Mouse (Mus musculus) heart, adult 2 months (tissue): ENCODE measurements around the gene Lrrc25. TPM values are rescaled to one million over a fixed set of nuclear protein-coding genes. Genes with fewer than 3 reads are reported as not detected.

Experiments used
- DNase-seq, 2 experiments: peaks; one replicate each; pipeline ENCODE4 v3.0.0; 2021
- H3K27ac ChIP-seq: fragments of 200-600 bp; 2 replicates; pipeline ENCODE4 v1.8.1; 2022
- H3K27me3 ChIP-seq: fragments of 200-500 bp; 2 replicates; pipeline ENCODE4 v1.6.1; 2012; ENCODE audit warnings: mild to moderate bottlenecking, low read length, inconsistent platforms, mixed read lengths; ENCODE audit not compliant: control insufficient read depth, insufficient read depth
- H3K36me3 ChIP-seq: fragments of 200-500 bp; 2 replicates; pipeline ENCODE4 v1.6.1; 2012; ENCODE audit warnings: low read length, inconsistent platforms; ENCODE audit not compliant: control insufficient read depth, insufficient read depth
- H3K4me1 ChIP-seq: fragments of 200-500 bp; 2 replicates; pipeline ENCODE4 v1.6.1; 2011; ENCODE audit warnings: low read length; ENCODE audit not compliant: control insufficient read depth, insufficient read depth
- H3K4me3 ChIP-seq: fragments of 200-600 bp; 2 replicates; pipeline ENCODE4 v1.8.1; 2022
- H3K79me2 ChIP-seq: fragments of 200-500 bp; replicated peaks from 2 replicates; pipeline ENCODE4 v1.6.1; 2012; ENCODE audit warnings: mild to moderate bottlenecking, inconsistent platforms, low read length, moderate library complexity, mixed read lengths; ENCODE audit not compliant: control insufficient read depth, insufficient read depth
- H3K9ac ChIP-seq: fragments of 200-500 bp; 2 replicates; pipeline ENCODE4 v1.6.1; 2012; ENCODE audit warnings: low read depth, mild to moderate bottlenecking, control low read depth, inconsistent platforms, low read length, mixed read lengths
- CTCF ChIP-seq: fragments of 200-600 bp; IDR thresholded peaks from 2 replicates; pipeline ENCODE4 v1.8.1; 2022; ENCODE audit warnings: antibody characterized with exemption, mild to moderate bottlenecking, moderate library complexity
- EP300 ChIP-seq: fragments of 200-500 bp; IDR thresholded peaks from 2 replicates; pipeline ENCODE4 v1.6.1; 2011; ENCODE audit warnings: low read depth, low read length, control low read depth; ENCODE audit not compliant: insufficient read depth
- POLR2A ChIP-seq: fragments of 200-500 bp; IDR thresholded peaks from 2 replicates; pipeline ENCODE4 v1.6.1; 2011; ENCODE audit warnings: mild to moderate bottlenecking, low read depth, low read length, control low read depth; ENCODE audit not compliant: insufficient read depth
- WGBS: fragments of 180-500 bp; shearing (Covaris S2); methylation state at CpG from one replicate; pipeline ENCODE4 v1.1.7; 2018; 5-methylcytosine and 5-hydroxymethylcytosine counted together
- intact Hi-C: fragments of 180-260 bp; cut with DNase I; formaldehyde crosslinking; loops from one replicate; pipeline ENCODE4 v1.15.1; 2025
- polyA plus RNA-seq: library from polyadenylated mRNA; depleted of rRNA; stranded (reverse); fragments of >200 nt; gene quantifications from 2 replicates; pipeline ENCODE4 v1.2.3, GENCODE M21; 2012
- total RNA-seq, 2 experiments: library from RNA; stranded (reverse); gene quantifications; 2 replicates each; pipeline ENCODE4 v1.2.3; 2021

Lrrc25 gene
- total and polyA plus RNA-seq, 3 experiments: 1.6 to 4.5 (median 1.8) TPM

GRCm38 (mm10) chr8:70648921-70649320 lies 33.0 kb downstream of the Lrrc25 start:
- Histone ChIP-seq H3K4me1 (peaks cover 35% of the 10 kb centered on the region), H3K4me3 (no peak overlapping the region), H3K27me3 (no peaks in the 10 kb centered on the region), H3K27ac (peak overlapping the region; percentile 74), H3K79me2 (no peaks in the 10 kb centered on the region), H3K9ac (no peak overlapping the region), H3K36me3 (peaks cover 5% of the 10 kb centered on the region)
- TF ChIP-seq EP300 (no peak), CTCF (no peak), POLR2A (no peak)
- 51% methylated on average over 3 of the region's 3 CpGs for WGBS
- intact Hi-C loops: no loop called here
- no peak for DNase-seq

- peak overlapping the region; percentile 74 for H3K27ac ChIP-seq
- intact Hi-C loops: no loop called here
- H3K4me3 ChIP-seq: no peak overlapping the region
- no peaks in the 10 kb centered on the region for H3K27me3 ChIP-seq
- TF ChIP-seq POLR2A (peak; percentile 55), EP300 (peak; percentile 98), CTCF (no peak)
- no peaks in the 10 kb centered on the region for H3K79me2 ChIP-seq
- no peak overlapping the region for H3K9ac ChIP-seq
- DNase-seq: peak; percentile 85 to 90
- 6% methylated on average over 4 of the region's 4 CpGs for WGBS
- peaks cover 35% of the 10 kb centered on the region for H3K4me1 ChIP-seq
- peaks cover 5% of the 10 kb centered on the region for H3K36me3 ChIP-seq
Observed at GRCm38 (mm10) chr8:70649324-70649723, 33.4 kb downstream of the Lrrc25 start.

GRCm38 (mm10) chr8:70650351-70650750 lies 34.4 kb downstream of the Lrrc25 start:
- no peak for DNase-seq
- no peak overlapping the region for H3K4me3 ChIP-seq
- TF ChIP-seq EP300 (no peak), CTCF (0 out of 2 replicates have a peak, but pooled peaks have one; percentile 12), POLR2A (no peak)
- 96% methylated on average over 17 of the region's 17 CpGs for WGBS
- H3K79me2 ChIP-seq: no peaks in the 10 kb centered on the region
- H3K27me3 ChIP-seq: no peaks in the 10 kb centered on the region
- intact Hi-C loops: no loop called here
- H3K36me3 ChIP-seq: peaks cover 5% of the 10 kb centered on the region
- no peak overlapping the region; the same call in none of the 2 replicates for H3K27ac ChIP-seq
- peaks cover 32% of the 10 kb centered on the region for H3K4me1 ChIP-seq
- H3K9ac ChIP-seq: no peak overlapping the region

- Histone ChIP-seq H3K27ac (no peak overlapping the region), H3K79me2 (no peaks in the 10 kb centered on the region), H3K36me3 (peaks cover 5% of the 10 kb centered on the region), H3K9ac (no peak overlapping the region), H3K4me3 (no peak overlapping the region), H3K27me3 (no peaks in the 10 kb centered on the region), H3K4me1 (peaks cover 13% of the 10 kb centered on the region)
- intact Hi-C loops: loop anchor here (1.0 kb wide), 2 partner anchors 24 to 41 kb away; no protein-coding TSS in a partner anchor
- TF ChIP-seq CTCF (peak; percentile 93), POLR2A (0 out of 2 replicates have a peak, but pooled peaks have one; percentile 8), EP300 (peak; percentile 69; the same call in 1 of the 2 replicates)
- WGBS: 61% methylated on average over 2 of the region's 2 CpGs
- peak; percentile 59 to 74 for DNase-seq
Observed at GRCm38 (mm10) chr8:70653226-70653625, 37.3 kb downstream of the Lrrc25 start.

- DNase-seq: peak in 1 of 2 experiments; percentile 8
- H3K79me2 ChIP-seq: no peaks in the 10 kb centered on the region
- H3K27ac ChIP-seq: no peak overlapping the region
- TF ChIP-seq POLR2A: no peak
- no peak for TF ChIP-seq EP300
- TF ChIP-seq CTCF: no peak
- 52% methylated on average over 1 of the region's 1 CpGs for WGBS
- no peaks in the 10 kb centered on the region for H3K27me3 ChIP-seq
- H3K9ac ChIP-seq: no peak overlapping the region
- intact Hi-C loops: no loop called here
- H3K36me3 ChIP-seq: peaks cover 5% of the 10 kb centered on the region
- H3K4me3 ChIP-seq: no peak overlapping the region
- peaks cover 12% of the 10 kb centered on the region for H3K4me1 ChIP-seq
Observed at GRCm38 (mm10) chr8:70654121-70654520, 38.2 kb downstream of the Lrrc25 start.

- intact Hi-C loops: no loop called here
- no peaks in the 10 kb centered on the region for H3K36me3 ChIP-seq
Observed at GRCm38 (mm10) chr8:70655469-70655868, 39.5 kb downstream of the Lrrc25 start.

More at GRCm38 (mm10) chr8:70655469-70655868, 39.5 kb downstream of the Lrrc25 start:
- Histone ChIP-seq H3K4me3 (no peak overlapping the region), H3K9ac (no peak overlapping the region), H3K27me3 (no peaks in the 10 kb centered on the region), H3K4me1 (peaks cover 6% of the 10 kb centered on the region), H3K79me2 (no peaks in the 10 kb centered on the region), H3K27ac (no peak overlapping the region)
- no peak for TF ChIP-seq EP300
- no peak for TF ChIP-seq CTCF
- TF ChIP-seq POLR2A: no peak
- peak in 1 of 2 experiments; percentile 1 for DNase-seq
- WGBS: 74% methylated on average over 2 of the region's 2 CpGs
